Mouse (Mus musculus) gastrocnemius, postnatal 14 days (tissue): ENCODE results near the gene Themis. TPM values are rescaled to one million over a fixed set of nuclear protein-coding genes. Genes with fewer than 3 reads are reported as not detected.

Source experiments
- DNase-seq: peaks from one replicate; pipeline ENCODE4 v3.0.0; 2021; ENCODE audit warnings: mixed read lengths
- intact Hi-C: fragments of 180-260 bp; cut with DNase I; formaldehyde crosslinking; loops from one replicate; pipeline ENCODE4 v1.15.1; 2025; ENCODE audit warnings: low total_unique reads
- total RNA-seq, 2 experiments: library from RNA; stranded (reverse); gene quantifications; 2 replicates each; pipeline ENCODE4 v1.2.3; 2021

Gene Themis
- total RNA-seq, 2 experiments from 2014 or later: 0.21 TPM; not detected in 1

- DNase-seq: no peak
- intact Hi-C loops: no loop called here
Observed at GRCm38 (mm10) chr10:28776777-28777402, 108.7 kb downstream of the Themis start.

DNA sequence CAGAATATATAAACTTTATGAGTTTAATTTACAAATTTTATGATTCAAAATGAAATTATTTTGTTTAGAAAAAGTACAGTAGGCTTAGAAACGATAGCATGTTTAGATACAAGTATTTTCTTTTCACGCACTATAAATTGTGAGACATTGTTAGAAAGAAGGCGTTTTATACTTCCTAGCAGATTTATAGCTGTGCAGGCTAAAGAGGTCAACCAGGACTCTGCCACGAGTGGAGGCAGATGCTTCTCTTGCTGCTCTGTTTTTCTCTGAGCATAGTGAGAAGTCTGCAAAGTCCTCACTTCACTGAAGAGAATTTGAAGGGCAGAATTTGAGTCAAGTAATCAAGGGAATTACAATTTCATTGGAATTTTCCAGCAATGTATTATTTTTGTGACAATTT, 131.3 kb downstream of the Themis start:
- no peak for DNase-seq
- intact Hi-C loops: no loop called here

GRCm38 (mm10) chr10:28805160-28805559, 137.0 kb downstream of the Themis start:
- intact Hi-C loops: no loop called here
- no peak for DNase-seq

- no peak for DNase-seq
- intact Hi-C loops: no loop called here
Observed at GRCm38 (mm10) chr10:28811928-28812570, 143.9 kb downstream of the Themis start.

DNA sequence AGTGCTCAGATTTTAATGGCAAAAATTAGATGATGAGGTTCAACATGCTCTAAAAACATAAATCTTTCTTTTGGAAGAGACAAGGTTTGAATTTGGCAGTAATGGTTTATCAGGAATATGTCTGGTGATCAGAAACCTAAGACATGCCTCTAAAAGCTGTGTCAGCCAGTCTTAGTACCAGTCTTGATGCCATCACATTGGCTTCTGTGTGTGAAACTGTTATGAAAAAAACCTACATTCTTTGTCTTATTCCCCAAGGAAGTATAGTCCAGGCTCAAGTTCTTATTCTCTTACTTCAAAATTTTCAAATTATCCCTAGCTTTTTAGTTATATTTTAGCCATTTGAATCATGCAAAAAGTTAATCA, 144.4 kb downstream of the Themis start:
- no peak for DNase-seq
- intact Hi-C loops: no loop called here

- no peak for DNase-seq
- intact Hi-C loops: no loop called here
Observed at GRCm38 (mm10) chr10:28816160-28816559, 148.0 kb downstream of the Themis start.

GRCm38 (mm10) chr10:28822320-28822719, 154.2 kb downstream of the Themis start:
- intact Hi-C loops: no loop called here
- DNase-seq: no peak

DNA sequence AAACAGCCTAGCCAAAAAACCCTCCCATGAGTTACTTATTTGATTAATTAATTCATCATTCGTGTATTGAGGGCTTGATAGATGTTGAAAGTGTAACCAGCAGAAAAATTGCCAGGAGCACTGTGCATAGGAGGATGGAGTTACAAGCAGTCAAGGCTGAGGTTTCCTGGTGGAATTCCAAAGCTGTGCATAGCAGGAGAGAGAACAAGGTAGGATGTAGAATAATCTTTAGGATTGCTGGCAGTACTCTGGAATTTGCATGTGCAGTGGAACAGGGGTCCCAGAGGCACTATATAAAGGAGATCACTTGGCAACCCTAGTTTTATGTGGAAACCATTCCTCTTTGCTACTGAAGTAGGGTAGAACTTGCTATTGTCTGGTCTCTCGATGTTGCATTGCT, 174.4 kb downstream of the Themis start:
- intact Hi-C loops: loop anchor here (5.0 kb wide), 1 partner anchor 350 kb away; no protein-coding TSS in a partner anchor
- DNase-seq: no peak

DNA sequence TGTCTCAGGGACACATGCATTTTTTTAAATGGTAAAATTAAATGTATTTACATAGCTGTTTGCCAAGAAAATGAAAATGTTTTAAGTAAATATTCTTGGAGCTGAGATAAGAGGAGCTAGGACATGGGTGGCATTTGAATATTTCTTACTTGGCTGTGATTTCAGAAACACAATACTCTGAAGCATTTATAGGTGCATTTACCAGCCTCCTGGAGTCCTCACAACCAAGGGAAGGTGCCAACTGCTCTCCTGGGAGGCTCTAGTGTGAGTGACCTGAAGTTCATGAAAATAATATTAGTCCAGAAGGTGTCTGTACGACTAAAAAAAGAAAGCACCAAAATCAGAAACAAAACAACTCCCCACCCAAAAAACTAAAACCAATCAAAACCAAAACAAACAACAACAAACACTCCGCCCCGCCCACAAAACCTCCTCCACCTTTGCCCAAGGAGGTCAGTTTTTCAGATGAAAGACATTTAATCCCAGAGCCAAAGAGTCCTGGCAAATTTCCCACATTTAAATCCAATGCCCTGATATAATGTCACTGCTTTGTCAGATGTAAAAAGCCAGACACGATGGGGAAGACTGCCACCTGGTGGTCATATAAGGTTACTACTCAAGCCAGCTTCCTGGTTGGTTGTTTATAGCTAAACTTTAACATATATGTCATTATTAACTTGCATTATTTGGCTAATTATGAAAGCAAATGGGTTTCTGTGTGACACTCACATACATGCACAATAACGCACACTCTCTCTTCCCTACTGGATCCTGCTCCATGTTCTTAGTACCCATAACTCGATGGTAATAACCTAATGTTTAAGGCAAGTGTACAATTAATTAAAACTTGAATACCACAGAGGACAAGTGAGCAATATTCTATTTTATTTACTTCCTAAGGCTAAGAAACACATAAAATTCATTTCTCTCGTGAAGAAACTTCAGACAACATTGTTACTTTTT, 175.9 kb downstream of the Themis start:
- DNase-seq: no peak
- intact Hi-C loops: loop anchor here (5.0 kb wide), 1 partner anchor 352 kb away; no protein-coding TSS in a partner anchor

DNA sequence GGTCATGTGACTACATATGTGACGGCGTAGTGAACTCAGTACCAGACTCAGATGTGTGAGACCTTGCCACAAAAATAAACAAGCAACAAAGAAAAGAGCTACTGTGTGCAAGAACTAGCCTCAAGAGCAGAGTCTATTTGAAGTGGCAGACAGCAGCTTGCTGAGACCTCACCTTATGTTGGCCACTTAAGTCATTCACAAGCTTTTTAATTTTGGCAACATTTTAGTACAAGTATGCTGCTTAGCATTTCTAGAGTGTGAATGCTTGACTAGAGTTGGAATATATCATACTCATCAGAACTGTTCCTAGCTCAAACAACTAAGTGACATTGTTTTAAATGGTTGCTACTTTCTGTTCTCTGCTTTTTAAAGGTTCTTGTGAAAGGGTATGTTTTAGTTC, 188.0 kb downstream of the Themis start:
- DNase-seq: no peak
- intact Hi-C loops: no loop called here

DNA sequence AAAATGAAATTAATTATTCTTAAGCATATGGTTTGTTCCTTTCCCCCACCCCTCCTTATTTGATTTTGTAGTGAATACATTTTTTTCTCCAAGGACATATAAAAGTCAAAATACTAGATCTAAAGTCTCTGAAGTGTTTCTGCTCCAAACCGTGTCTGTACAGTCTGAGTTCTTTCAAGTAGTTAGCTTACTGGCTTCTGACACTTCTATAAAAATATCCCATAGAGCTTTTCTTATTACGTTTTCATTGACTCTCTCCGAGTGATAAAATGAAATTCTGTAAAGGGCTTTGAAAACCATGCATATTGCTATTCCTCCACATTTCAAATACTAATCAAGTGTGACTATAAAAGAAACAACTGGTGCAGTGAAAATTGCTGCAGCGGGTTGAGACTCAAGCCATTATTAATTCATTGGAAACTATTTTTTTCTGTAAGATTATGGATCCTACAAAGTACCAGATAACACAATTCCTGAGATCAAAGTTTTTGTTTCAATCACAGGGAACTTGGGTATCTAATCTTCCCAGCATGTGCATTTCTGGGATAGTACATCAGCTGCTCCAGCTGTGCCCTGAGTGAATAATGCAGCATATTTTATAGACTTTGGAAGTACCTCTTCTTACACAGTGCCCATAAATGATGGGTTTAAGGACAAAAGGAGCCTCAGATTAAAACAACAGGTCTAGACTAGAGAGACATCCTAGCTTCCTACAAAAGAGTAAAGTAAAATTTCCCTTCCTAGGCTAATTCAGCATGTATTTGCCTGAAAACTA, 202.6 kb downstream of the Themis start:
- intact Hi-C loops: no loop called here
- no peak for DNase-seq

DNA sequence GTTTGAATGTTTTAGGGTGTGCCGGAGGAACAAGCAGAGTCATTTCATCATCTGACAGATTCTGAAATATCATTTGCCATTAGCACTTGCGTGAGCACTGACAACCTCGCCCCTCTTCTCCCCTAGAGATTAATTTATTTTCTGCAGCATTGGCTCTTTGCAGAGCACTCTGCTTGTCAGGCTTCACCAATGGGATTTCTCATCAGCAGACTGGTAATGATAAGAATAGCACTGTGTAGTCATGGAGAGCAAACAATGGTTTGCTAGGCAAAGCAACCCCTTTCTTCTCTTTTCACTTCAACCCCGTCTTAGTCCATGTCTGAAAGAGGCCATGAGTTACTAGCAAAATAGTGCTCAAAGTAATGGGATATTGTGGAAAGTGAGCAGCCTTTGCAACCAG, 206.4 kb downstream of the Themis start:
- no peak for DNase-seq
- intact Hi-C loops: no loop called here

DNA sequence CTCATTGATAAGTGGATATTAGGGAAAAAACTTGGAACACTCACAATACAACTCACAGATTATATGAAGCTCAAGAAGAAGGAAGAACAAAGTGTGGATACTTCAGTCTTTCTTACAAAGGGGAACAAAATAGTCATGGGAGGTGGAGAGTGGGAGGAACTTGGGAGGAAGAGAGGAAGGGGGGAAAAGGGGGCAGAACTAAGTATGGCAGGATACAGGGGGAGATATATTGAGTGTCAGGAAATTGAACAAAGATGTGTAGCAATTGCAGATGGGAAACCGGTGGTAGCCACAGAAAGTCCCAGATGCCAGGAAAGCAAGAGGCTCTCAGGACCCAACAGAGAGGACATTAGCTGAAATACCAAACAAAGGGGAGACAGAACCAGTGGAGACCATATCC, 219.5 kb downstream of the Themis start:
- DNase-seq: no peak
- intact Hi-C loops: no loop called here

GRCm38 (mm10) chr10:28890886-28891285, 222.7 kb downstream of the Themis start:
- intact Hi-C loops: no loop called here
- DNase-seq: no peak

DNA sequence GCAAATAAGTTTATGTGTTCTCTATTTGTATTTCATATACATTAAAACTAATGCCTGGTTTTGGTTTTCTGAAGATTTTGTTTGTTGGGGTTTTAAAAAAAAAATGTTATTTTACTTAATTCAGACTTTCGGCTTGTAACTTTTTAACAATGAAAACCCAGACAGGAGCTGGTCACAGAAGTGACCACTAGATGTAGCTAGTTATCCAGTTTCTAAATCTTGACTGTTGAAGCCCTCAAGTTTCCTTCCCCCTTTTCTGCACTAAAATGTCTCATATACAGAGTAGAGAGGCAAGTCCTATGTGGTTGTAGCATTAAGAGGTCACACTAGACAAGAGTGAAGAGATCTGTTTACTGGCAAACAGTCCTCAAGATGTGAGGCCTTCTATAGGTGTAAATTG, 230.2 kb downstream of the Themis start:
- intact Hi-C loops: no loop called here
- DNase-seq: no peak
